Mouse (Mus musculus) regulatory T cell (primary cell): ENCODE measurements around the gene Il1rl1.

ENCODE experiments used
- in situ Hi-C: fragments of 300-600 bp; cut with MboI, MseI; formaldehyde crosslinking; loops from one replicate; pipeline ENCODE4 v1.15.1; 2025; ENCODE audit warnings: high pct_unique_total_duplicates

The Il1rl1 gene

DNA sequence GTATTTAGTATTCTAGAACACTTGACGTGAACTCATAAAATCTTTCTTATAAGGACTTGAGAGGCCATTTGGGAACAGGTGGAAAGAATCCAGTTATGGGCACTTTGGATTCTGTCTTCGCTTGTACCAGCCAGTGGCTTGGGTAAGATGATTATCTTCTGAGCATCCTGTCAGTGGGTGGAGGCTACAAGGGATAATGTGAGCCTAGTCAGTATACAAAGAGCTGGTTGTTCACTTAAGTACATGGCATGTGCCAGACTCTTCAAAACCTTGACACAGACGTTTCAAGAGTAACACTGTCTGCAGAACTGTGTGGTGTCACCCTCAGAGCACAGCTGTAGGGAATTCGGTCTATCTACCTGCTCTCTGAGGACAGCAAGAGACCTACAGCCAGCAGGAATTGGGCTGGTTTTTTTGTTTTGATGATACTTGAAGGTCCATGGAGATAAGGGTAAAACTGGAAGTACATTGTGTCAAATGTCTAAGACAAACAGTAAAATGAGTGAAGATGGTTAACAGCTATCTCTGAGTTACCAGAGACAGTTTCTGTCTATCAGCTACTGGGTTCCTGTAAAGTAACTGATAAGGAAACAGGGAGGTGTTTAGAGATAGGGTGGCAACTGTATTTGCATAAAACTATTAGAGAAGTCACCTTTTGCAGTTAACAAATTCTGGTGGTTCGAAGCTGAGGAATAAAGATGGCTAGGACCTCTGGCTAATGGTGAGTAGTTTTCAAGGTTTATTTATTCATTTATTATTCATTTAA lies at the start of gene Il1rl1:
TSS of gene Il1rl1 (plus strand) at position 661 of the 766 bp plus-strand sequence.
- in situ Hi-C loops: no loop called here

GRCm38 (mm10) chr1:40380111-40380510 lies 49.3 kb upstream of the Il1rl1 start:
- in situ Hi-C loops: loop anchor here (5.0 kb wide), 2 partner anchors 87 to 162 kb away; partner anchors contain the start of gene Il18r1

DNA sequence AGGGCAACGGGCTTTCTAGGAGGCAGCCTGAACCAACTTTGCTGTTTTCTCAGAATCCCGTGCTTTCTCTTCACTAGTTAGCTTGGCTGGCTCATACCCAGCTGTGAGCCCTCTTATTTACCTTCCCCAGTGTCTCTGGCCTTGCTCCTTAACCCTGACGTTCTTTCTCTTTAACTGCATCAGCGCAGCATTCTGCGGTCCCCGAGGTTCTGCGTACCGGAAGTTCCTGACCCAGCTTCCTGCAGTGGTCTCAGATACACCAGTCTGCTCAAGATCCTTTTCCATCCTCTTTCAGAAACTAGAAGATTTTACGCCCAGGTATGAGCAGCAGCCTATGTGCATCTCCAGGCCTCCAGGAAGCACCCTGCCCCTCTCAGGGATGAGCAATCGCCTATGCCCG lies 48.4 kb upstream of the Il1rl1 start:
- in situ Hi-C loops: loop anchor here (5.0 kb wide), 2 partner anchors 86 to 161 kb away; partner anchors contain the start of gene Il18r1

DNA sequence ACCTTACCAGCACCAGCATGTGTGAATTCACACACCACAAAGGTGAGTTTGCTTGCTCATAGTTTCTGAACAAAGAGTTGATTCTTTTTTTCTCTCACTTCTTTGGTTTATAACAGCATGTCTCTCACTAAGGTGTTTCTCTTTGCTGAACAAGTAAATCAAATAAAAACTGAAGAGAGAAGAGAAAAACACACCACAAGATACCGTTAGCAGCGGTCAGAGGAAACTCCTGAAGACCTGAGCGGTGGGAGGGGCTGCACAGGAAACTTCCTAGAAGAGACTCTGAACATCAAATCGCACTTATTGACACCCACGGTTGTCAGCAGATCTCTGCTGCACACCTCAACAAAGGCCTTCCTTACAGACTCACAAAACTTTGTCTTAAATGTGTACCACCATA lies 46.5 kb upstream of the Il1rl1 start:
- in situ Hi-C loops: loop anchor here (5.0 kb wide), 2 partner anchors 84 to 159 kb away; partner anchors contain the start of gene Il18r1

DNA sequence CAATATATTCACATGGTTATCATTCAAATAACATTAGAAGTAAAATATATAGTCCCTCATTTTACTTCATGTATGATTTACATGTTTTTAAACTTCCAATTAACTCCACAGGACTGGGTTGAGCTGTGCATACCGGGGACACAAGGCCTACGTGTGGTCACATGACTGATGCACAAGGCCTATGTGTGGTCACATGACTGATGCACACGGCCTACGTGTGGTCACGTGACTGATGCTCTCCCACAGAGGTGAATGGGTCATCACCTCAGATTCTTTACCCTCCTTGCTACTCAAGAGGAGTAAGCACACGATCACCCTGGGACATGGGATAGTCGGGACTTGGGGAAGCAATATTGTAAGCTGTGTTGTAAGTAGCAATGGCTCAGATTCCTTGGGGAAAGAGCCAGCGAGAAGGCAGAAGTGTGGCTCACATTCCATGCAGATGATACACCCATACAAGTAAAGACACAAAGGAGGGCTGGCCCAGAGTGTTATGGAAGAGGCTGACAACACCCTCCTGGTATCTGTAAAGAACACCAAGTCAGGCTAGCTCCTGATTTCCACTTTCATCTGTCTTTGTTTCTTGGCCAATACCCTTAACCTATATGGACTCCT lies 44.3 kb upstream of the Il1rl1 start:
- in situ Hi-C loops: loop anchor here (5.0 kb wide), 2 partner anchors 82 to 157 kb away; partner anchors contain the start of gene Il18r1

DNA sequence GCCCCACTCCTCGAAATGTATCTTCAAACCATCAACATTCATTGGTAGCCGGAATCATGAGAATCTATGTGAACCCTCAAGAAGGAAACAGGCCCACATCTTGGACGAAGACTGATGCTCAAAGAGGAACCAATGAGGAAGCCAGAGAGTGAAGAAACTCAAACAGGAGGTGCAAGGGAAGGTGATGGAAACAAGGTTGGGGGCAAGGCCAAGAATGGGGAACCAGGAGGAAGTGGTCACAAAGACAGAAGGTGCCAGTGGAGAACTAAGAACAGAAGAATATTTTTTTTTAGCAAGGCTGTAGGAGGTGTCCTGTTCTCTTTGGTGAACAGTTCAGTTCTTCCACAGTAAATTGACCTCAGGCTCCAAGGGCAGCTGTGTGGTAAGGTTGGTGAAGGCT lies 38.0 kb upstream of the Il1rl1 start:
- in situ Hi-C loops: no loop called here

DNA sequence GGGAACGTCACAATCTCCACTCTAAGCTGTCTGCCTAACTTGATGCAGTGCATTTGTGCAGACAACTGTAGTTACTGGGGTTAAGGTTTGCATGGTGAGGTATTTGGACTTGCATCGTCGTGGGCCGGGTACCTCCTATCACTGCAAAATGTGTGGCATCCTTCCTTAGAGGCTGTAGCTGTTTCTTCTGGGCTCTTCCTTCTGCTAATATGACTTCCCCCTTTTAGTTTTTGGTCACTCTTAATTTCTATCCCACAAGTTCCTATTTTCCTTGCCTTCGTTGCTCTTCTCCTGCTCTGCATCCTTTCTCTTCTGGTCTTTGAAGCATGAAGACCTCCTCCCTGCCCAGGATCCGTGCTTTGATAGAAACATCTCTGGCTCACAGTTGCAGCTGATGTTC lies 36.8 kb upstream of the Il1rl1 start:
- in situ Hi-C loops: no loop called here

DNA sequence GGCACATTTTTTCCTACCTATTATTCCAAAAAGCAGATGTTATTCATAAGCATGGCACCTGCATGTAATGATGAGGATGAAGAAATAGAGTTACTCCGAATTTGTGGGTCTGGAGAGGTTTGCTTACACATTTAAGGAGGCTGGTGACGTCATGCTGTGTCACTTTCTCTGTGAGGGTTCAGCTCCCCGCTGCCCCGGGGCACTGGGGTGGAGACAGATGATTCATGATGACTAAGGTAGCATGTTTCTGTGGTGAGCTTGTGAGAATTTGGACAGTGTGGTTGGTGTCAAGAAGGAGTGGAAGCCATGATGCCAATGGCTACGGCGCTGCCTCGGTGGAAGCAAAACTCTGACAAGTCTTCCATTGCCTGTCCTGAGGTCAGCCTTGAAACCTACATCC lies 36.2 kb upstream of the Il1rl1 start:
- in situ Hi-C loops: no loop called here

GRCm38 (mm10) chr1:40399639-40400038 lies 29.7 kb upstream of the Il1rl1 start:
- in situ Hi-C loops: no loop called here

DNA sequence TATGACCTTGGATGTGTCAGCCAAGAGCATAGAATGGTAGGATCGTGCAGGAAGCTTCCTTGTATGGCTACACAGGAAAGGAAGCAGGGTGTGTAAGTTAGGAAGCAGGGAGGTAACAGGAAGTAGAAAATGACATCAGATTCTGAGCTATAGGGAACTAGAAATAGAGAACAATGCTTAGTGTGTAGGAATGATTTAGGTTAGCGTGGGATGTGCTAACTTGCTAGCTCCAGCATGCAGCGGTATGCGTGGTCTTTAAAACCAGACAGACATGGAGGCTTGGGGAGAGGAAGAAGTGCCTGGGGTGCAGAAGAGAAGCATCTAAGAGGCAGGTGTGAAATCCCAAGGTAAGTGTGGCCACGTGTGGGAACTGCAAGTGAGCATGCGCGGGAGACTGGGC lies 24.7 kb upstream of the Il1rl1 start:
- in situ Hi-C loops: no loop called here

DNA sequence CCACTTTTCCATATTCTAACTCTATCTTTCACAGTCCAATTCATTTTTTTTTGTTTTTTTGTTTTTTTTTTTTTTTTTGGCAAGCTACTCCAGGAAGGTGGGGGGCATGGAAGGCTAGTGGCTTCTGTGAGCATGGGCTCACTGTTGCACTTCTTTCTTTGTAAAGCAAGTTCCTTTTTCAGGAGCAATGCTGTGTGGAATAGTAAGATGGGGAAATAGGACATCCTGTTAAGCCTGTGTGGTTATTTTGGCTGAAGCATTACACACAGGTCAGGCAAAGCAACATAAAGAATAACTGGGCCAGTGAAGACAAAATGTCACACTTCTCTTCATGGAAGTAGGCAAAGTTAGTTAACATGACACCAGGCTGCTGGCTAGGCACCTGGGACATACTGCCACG lies 19.5 kb upstream of the Il1rl1 start:
- in situ Hi-C loops: no loop called here

GRCm38 (mm10) chr1:40413039-40413438 lies 16.3 kb upstream of the Il1rl1 start:
- in situ Hi-C loops: no loop called here

GRCm38 (mm10) chr1:40414276-40414675 lies 15.1 kb upstream of the Il1rl1 start:
- in situ Hi-C loops: no loop called here

DNA sequence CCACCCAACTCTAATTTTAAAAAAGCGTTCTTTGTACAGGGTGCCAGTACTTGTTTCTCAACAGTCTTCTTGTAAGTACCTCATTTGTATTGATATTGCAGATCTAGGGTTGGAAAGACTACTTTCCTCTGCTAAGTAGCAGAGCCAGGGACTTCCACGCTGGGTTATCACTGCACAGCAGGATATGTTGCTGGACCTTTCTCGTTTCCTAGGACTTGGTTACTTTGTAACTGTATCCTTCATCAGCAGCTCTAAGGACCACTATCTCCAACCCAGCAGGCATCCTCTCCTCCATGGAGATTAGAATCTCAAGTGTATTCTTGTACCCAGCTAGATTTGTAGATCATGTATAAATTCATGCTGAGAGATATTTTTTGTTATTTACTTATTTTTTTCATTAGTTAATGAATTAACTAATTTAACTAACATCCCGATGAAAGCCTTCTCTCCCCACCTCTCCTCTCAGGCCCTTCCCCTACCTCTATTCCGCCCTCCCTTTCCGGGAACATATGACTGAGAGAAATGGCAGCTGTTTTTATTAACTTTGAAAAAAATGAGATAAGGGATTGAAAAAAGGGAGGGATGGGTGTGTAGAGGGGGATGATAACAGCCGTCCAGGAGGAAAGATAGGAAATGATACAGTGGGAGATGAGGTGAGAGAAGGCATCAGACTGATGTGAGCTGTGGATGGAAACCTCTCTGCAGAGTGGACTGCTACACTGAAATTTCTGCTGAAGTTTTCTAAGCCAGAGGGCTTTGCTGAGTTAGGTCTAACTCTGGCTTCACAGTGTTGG lies 14.3 kb upstream of the Il1rl1 start:
- in situ Hi-C loops: no loop called here

GRCm38 (mm10) chr1:40417034-40417433 lies 12.3 kb upstream of the Il1rl1 start:
- in situ Hi-C loops: no loop called here

DNA sequence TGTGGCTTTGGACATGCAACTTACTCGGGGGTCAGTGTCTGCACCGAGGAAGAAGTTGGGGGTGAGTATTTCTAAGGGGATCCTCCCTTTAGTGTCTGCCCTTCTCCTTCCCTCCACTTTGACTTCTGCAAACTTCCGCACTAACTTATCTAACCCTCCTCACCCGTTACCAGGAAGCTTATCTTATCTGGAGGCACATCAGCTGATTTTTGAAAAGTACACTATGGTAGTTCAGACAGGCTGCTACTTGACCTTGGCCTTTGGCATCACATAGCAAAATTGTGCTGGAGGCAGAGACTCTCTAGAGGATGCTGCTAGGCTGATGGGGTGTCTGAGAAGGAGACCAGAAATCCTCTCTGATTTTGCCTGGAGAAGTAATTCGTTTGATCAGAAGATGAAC lies 10.9 kb upstream of the Il1rl1 start:
- in situ Hi-C loops: no loop called here

- in situ Hi-C loops: no loop called here
Observed at GRCm38 (mm10) chr1:40423892-40424291, 5.5 kb upstream of the Il1rl1 start.

DNA sequence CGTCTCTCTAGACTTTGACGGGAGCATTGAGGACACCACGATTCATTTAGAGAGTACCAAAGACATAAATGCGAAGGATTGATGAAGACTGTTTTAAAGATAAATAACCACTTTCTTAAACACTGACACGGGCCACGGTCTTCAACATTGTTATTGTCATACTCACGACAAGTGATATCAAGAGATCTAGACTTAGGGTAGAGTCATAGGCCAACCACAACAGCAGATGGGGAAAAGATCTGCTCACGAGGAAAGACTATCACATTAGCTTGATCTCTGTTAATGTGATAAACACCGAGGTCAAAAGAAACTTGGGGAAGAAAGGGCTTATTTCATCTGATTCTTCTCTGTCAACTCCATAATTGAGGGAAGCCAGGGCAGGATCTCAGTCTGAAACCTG lies 2.1 kb upstream of the Il1rl1 start:
- in situ Hi-C loops: no loop called here

- in situ Hi-C loops: no loop called here
Observed at GRCm38 (mm10) chr1:40427901-40428300, 1.5 kb upstream of the Il1rl1 start.

- in situ Hi-C loops: no loop called here
Observed at GRCm38 (mm10) chr1:40430143-40430834, 919 bp downstream of the Il1rl1 start.

DNA sequence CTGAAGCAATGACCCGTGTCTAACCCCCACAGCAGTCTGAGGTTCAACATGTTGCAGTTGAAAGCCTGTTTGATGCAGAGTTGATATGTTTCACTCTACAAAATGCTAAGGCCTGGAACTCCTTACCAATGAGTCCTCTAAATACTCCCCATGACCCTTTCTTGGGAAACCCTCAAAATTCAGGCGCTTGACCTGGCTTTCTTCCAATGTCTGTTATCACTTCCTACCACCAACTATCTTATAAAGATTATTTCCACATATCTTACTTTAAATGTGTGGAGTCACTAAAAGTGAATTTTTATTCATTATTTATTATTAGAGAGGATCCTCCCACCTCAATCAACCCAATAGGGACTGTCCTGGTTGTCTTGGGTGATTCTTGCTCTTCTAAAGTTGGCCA lies 2.8 kb downstream of the Il1rl1 start:
- in situ Hi-C loops: no loop called here

DNA sequence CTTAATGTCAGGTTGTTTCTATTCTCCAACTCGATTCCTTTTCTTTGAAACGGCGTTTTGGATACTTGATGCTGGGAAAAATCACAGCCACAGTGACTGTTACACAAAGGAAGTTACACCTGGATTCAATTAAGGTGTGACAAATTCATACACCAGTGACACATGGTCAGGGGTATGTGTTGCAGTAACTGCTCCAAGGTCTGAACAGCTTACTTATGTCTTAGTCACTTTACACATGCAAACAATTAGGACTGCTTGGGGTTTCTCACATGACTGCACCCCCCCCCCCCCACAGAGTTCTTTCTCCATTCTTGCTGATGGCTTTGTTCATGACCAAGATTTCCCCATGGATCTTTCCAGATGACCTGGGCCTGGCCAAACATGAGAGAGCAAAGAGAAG lies 6.6 kb downstream of the Il1rl1 start:
- in situ Hi-C loops: no loop called here
